ENCODE assay signal across 8 mouse cellular contexts in the genomic region with DNA sequence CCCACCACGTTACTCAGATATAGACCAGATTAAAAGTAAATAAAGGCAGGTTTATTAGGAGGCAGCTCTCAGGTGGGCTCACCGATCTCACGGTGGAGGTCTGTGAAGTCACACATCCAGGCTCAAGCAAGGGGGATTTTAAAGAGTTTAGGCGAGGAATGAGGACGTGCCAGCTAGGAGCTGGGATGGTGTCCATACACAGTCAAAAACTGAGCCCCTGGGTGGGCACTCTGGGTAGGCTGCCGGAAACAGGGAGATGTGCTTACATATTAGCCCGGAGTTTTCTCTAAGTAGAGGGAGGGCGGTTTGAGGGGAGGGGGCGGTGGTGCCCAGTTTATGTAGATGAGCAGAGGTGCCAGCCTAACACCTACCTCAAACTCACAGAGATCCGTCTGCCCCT. TPM values are rescaled to one million over a fixed set of nuclear protein-coding genes. Genes with fewer than 3 reads are reported as not detected.
DNase-seq lines count a peak whose midpoint lies in the region; ATAC-seq and TF ChIP-seq lines count a peak whose summit lies in the region.

No protein-coding gene starts in this region.

- H3K27ac ChIP-seq in layer of hippocampus, adult 2 months = peak overlapping the region; percentile 99
- no peak overlapping the region for H3K27ac ChIP-seq in embryonic facial prominence, embryonic 14.5 days (replicated peaks; ENCODE audit: low read depth, low read length)
- H3K27ac ChIP-seq in intestine, embryonic 14.5 days (ENCODE audit: low read depth) = no peak overlapping the region

- ATAC-seq in embryonic facial prominence, embryonic 14.5 days (ENCODE audit: low read depth) = no peak
- no peak for ATAC-seq in intestine, embryonic 14.5 days (replicated peaks; ENCODE audit: low FRiP score, low TSS enrichment, low read depth)

- peak overlapping the region; percentile 97 for H3K4me3 ChIP-seq in layer of hippocampus, adult 2 months
- peak overlapping the region; percentile 70 for H3K4me3 ChIP-seq in embryonic facial prominence, embryonic 14.5 days (ENCODE audit: low read depth, low read length)
- peak overlapping the region; percentile 68 for H3K4me3 ChIP-seq in intestine, embryonic 14.5 days (ENCODE audit: low read depth, low read length)
- peak overlapping the region; percentile 52 for H3K4me3 ChIP-seq in myocyte

- 53% methylated on average over 10 of the region's 10 CpGs for WGBS in embryonic facial prominence, embryonic 14.5 days
- 37% methylated on average over 10 of the region's 10 CpGs for WGBS in intestine, embryonic 14.5 days

- H3K4me2 ChIP-seq in embryonic facial prominence, embryonic 14.5 days (ENCODE audit: low read depth, low read length) = peak overlapping the region; percentile 90
- peak overlapping the region; percentile 84 for H3K4me2 ChIP-seq in intestine, embryonic 14.5 days (ENCODE audit: low read length)
- peak overlapping the region; percentile 88 for H3K4me2 ChIP-seq in myocyte (ENCODE audit: low read depth)

- no peak overlapping the region for H3ac ChIP-seq in myocyte (ENCODE audit: control insufficient read depth, insufficient read length)

- peaks cover 18% of the 10 kb centered on the region for H3K79me2 ChIP-seq in myocyte (ENCODE audit: control insufficient read depth, insufficient read depth)

- TF ChIP-seq POLR2A in myocyte (IDR thresholded peaks at IDR 0.05; ENCODE audit: insufficient read length, low read depth) = no peak

- DNase-seq in layer of hippocampus, adult 2 months (ENCODE audit: low spot score in 2 of 2) = no peak
- no peak for DNase-seq in layer of hippocampus, postnatal 36 days
- DNase-seq in embryonic facial prominence, embryonic 14.5 days (ENCODE audit: low spot score) = no peak
- DNase-seq in intestine, embryonic 14.5 days (ENCODE audit: low spot score) = no peak
- no peak for DNase-seq in layer of hippocampus, adult 9-10 months (ENCODE audit: low spot score)
- DNase-seq in thymus, postnatal 10 days (ENCODE audit: low spot score in 2 of 2) = no peak
- DNase-seq in thymus, postnatal 0 days (ENCODE audit: low spot score) = no peak

- H3K9ac ChIP-seq in embryonic facial prominence, embryonic 14.5 days (ENCODE audit: low read depth, low read length) = peak overlapping the region; percentile 88
- H3K9ac ChIP-seq in intestine, embryonic 14.5 days (ENCODE audit: low read length) = peak overlapping the region; percentile 79

- no peaks in the 10 kb centered on the region for H3K9me3 ChIP-seq in embryonic facial prominence, embryonic 14.5 days (ENCODE audit: control insufficient read depth, low read length)
- no peaks in the 10 kb centered on the region for H3K9me3 ChIP-seq in intestine, embryonic 14.5 days (ENCODE audit: control insufficient read depth, low read length)

- no peaks in the 10 kb centered on the region for H3K36me3 ChIP-seq in embryonic facial prominence, embryonic 14.5 days (ENCODE audit: control insufficient read depth, insufficient read depth, low read length)
- H3K36me3 ChIP-seq in intestine, embryonic 14.5 days (ENCODE audit: control insufficient read depth, insufficient read depth, low read length) = no peaks in the 10 kb centered on the region
- no peaks in the 10 kb centered on the region for H3K36me3 ChIP-seq in myocyte (ENCODE audit: control insufficient read depth, insufficient read depth)

- no peaks in the 10 kb centered on the region; the same call in 1 of the 2 replicates for H3K27me3 ChIP-seq in embryonic facial prominence, embryonic 14.5 days (replicated peaks; ENCODE audit: control insufficient read depth, insufficient read depth, low read length)
- no peaks in the 10 kb centered on the region for H3K27me3 ChIP-seq in intestine, embryonic 14.5 days (replicated peaks; ENCODE audit: control insufficient read depth, insufficient read depth, low read length)
- H3K27me3 ChIP-seq in myocyte (ENCODE audit: control insufficient read depth, insufficient read depth, insufficient read length) = no peaks in the 10 kb centered on the region

- no peak for TF ChIP-seq CTCF in layer of hippocampus, adult 2 months (conservative IDR thresholded peaks at IDR 0.05)

- peaks cover 20% of the 10 kb centered on the region; the same call in 1 of the 2 replicates for H3K4me1 ChIP-seq in embryonic facial prominence, embryonic 14.5 days (ENCODE audit: control insufficient read depth, insufficient read depth, low read length)
- peaks cover 10% of the 10 kb centered on the region; the same call in 1 of the 2 replicates for H3K4me1 ChIP-seq in intestine, embryonic 14.5 days (replicated peaks; ENCODE audit: control insufficient read depth, insufficient read depth, low read length)

TF ChIP-seq in myocyte, 11 proteins besides CTCF, POLR2A, EP300 and RAD21:
- TF ChIP-seq TCF3 (IDR thresholded peaks at IDR 0.05; ENCODE audit: insufficient read length, low read depth) = no peak
- TF ChIP-seq USF1 (IDR thresholded peaks at IDR 0.05; ENCODE audit: low read depth) = no peak
- no peak for TF ChIP-seq SRF (IDR thresholded peaks at IDR 0.05; ENCODE audit: control insufficient read depth, insufficient read length, low read depth)
- no peak for TF ChIP-seq POLR2AphosphoS2 (IDR thresholded peaks at IDR 0.05; ENCODE audit: insufficient read length, low read depth)
- no peak for TF ChIP-seq TCF12 (IDR thresholded peaks at IDR 0.05; ENCODE audit: insufficient read depth, poor library complexity, severe bottlenecking)
- no peak for TF ChIP-seq MYOG (IDR thresholded peaks at IDR 0.05; ENCODE audit: control insufficient read depth in 1 of 3, insufficient read depth in 1 of 3, insufficient read length in 2 of 3, low read depth in 2 of 3)
- no peak for TF ChIP-seq REST (IDR thresholded peaks at IDR 0.05; ENCODE audit: insufficient read depth, insufficient read length)
- TF ChIP-seq E2F4 (IDR thresholded peaks at IDR 0.05; ENCODE audit: insufficient read depth) = no peak
- TF ChIP-seq CEBPB (IDR thresholded peaks at IDR 0.05; ENCODE audit: insufficient read depth, poor library complexity, severe bottlenecking) = no peak
- TF ChIP-seq MAX (IDR thresholded peaks at IDR 0.05; ENCODE audit: low read depth) = no peak
- no peak for TF ChIP-seq MYOD1 (IDR thresholded peaks at IDR 0.05; ENCODE audit: control insufficient read depth in 1 of 3, insufficient read length in 2 of 3, low read depth in 2 of 3)

RNA-seq across cellular contexts. Expression of a gene that starts 0.8 kb away (rescaled TPM):
- 100 to 1,000 TPM; 117 to 120 TPM for total RNA-seq in layer of hippocampus, adult 2 months (2021)
- total RNA-seq in layer of hippocampus, postnatal 36 days (2021) = 100 to 1,000 TPM; 104 to 120 TPM
- polyA plus RNA-seq in embryonic facial prominence, embryonic 14.5 days (2014; fragmentation: Nextera tagmentation; extraction: Ambion mirVana) = 11.3 and 11.5 TPM in 2 replicates
- polyA plus RNA-seq in intestine, embryonic 14.5 days (2014; fragmentation: Nextera tagmentation; extraction: Ambion mirVana) = 11.2 and 11.7 TPM in 2 replicates
- 28.2 TPM for polyA plus RNA-seq in myocyte (2012; fragmentation: generic; extraction: Trizol)
- 0.48 and 0.69 TPM in 2 replicates for polyA plus RNA-seq in thymus, postnatal 0 days (2015; fragmentation: Nextera tagmentation; extraction: Ambion mirVana)

RNA-seq across cellular contexts. Expression of a gene that starts 48.0 kb away (rescaled TPM):
- 1 to 10 TPM in 1 of 2 experiments, under 1 TPM in 1; 0.98 to 1.9 TPM for total RNA-seq in layer of hippocampus, adult 2 months (2021)
- total RNA-seq in layer of hippocampus, postnatal 36 days (2021) = 1 to 10 TPM in 1 of 2 experiments, under 1 TPM in 1; 0.72 to 2.6 TPM
- 0.22 and 0.33 TPM in 2 replicates for polyA plus RNA-seq in embryonic facial prominence, embryonic 14.5 days (2014; fragmentation: Nextera tagmentation; extraction: Ambion mirVana)
- polyA plus RNA-seq in intestine, embryonic 14.5 days (2014; fragmentation: Nextera tagmentation; extraction: Ambion mirVana) = 0.18 TPM in 1 of 2 replicates, not detected in the other
- polyA plus RNA-seq in myocyte (2012; fragmentation: generic; extraction: Trizol) = 0.04 TPM
- 0.14 and 0.19 TPM in 2 replicates for polyA plus RNA-seq in thymus, postnatal 0 days (2015; fragmentation: Nextera tagmentation; extraction: Ambion mirVana)
